ENCODE assay signal across 13 mouse cellular contexts in the genomic region with DNA sequence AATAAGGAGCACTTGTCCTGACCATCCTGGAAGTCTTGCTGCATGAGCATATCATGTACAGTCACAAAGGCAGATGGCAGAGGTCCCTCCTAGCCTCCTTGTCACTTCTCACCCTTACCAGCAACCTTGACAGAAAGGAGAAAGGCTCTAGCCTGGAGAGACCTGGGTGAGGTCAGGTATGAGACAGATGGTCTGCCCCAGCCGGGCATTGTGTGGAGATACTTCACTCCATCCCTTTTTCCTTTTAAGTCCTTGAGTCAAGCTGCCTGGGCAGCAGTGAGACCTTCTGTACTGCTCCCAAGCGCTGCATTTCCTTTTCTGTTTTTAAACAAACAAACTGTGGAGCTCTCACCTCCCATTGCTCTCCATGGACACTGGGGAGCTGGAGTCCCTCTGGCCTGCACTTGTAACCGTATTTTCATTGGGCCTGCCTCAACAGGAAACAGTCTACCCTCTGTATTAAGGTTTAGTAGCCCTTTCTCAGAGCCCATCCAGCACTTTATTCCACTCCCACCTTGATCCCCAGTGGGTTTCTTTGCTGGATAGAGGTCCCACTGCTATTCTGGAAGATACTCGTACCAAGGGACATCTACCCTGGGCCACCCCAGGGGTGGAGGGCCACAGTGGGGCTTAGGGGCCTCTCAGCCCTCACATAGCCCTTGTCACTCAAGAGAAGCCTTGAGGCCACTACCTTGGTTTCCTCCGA. TPM values are rescaled to one million over a fixed set of nuclear protein-coding genes. Genes with fewer than 3 reads are reported as not detected.
DNase-seq lines count a peak whose midpoint lies in the region; ATAC-seq and TF ChIP-seq lines count a peak whose summit lies in the region.
"Had no signal": no experiment of that assay in that cellular context is flagged by ENCODE, and none has a peak within 500 bp of the region (broad histone marks: within the 10 kb centered on the region; RNA-seq: fewer than 3 reads in every experiment).

No protein-coding gene starts in this region.

- 63% methylated on average over 5 of the region's 5 CpGs for WGBS in heart, embryonic 13.5 days
- WGBS in lung, embryonic 14.5 days, result 53% methylated on average over 5 of the region's 5 CpGs
- WGBS in embryonic facial prominence, embryonic 14.5 days, result 49% methylated on average over 5 of the region's 5 CpGs
- 75% methylated on average over 5 of the region's 5 CpGs for WGBS in liver, embryonic 15.5 days (ENCODE audit: insufficient replicate concordance)

- H3K9ac ChIP-seq in heart, embryonic 13.5 days, result no peak overlapping the region
- no peak overlapping the region for H3K9ac ChIP-seq in lung, embryonic 14.5 days
- H3K9ac ChIP-seq in embryonic facial prominence, embryonic 14.5 days (ENCODE audit: low read depth, low read length), result no peak overlapping the region
- H3K9ac ChIP-seq in liver, embryonic 15.5 days, result no peak overlapping the region
- H3K9ac ChIP-seq: neural tube, embryonic 13.5 days had no signal

- no peak overlapping the region for H3K4me3 ChIP-seq in heart, embryonic 13.5 days
- H3K4me3 ChIP-seq in lung, embryonic 14.5 days (ENCODE audit: low read depth, low read length), result no peak overlapping the region
- no peak overlapping the region for H3K4me3 ChIP-seq in embryonic facial prominence, embryonic 14.5 days (ENCODE audit: low read depth, low read length)
- H3K4me3 ChIP-seq in liver, embryonic 15.5 days (replicated peaks), result no peak overlapping the region
- H3K4me3 ChIP-seq: erythroblast, embryonic 14.5 days; limb, embryonic 15.5 days; neural tube, embryonic 13.5 days had no signal

- H3K27me3 ChIP-seq in heart, embryonic 13.5 days (replicated peaks), result no peaks in the 10 kb centered on the region
- H3K27me3 ChIP-seq in lung, embryonic 14.5 days (ENCODE audit: insufficient read depth, low read length), result no peaks in the 10 kb centered on the region
- no peaks in the 10 kb centered on the region for H3K27me3 ChIP-seq in embryonic facial prominence, embryonic 14.5 days (replicated peaks; ENCODE audit: control insufficient read depth, insufficient read depth, low read length)
- no peaks in the 10 kb centered on the region for H3K27me3 ChIP-seq in liver, embryonic 15.5 days
- H3K27me3 ChIP-seq: limb, embryonic 15.5 days; neural tube, embryonic 13.5 days had no signal

- no peaks in the 10 kb centered on the region for H3K9me3 ChIP-seq in heart, embryonic 13.5 days
- H3K9me3 ChIP-seq in lung, embryonic 14.5 days (ENCODE audit: low read depth, low read length), result no peaks in the 10 kb centered on the region
- H3K9me3 ChIP-seq in embryonic facial prominence, embryonic 14.5 days (ENCODE audit: control insufficient read depth, low read length), result no peaks in the 10 kb centered on the region
- H3K9me3 ChIP-seq in liver, embryonic 15.5 days (replicated peaks), result no peaks in the 10 kb centered on the region
- H3K9me3 ChIP-seq: limb, embryonic 15.5 days; neural tube, embryonic 13.5 days had no signal

- H3K4me2 ChIP-seq in heart, embryonic 13.5 days, result no peak overlapping the region
- H3K4me2 ChIP-seq in lung, embryonic 14.5 days, result no peak overlapping the region
- H3K4me2 ChIP-seq in embryonic facial prominence, embryonic 14.5 days (ENCODE audit: low read depth, low read length), result no peak overlapping the region
- no peak overlapping the region for H3K4me2 ChIP-seq in liver, embryonic 15.5 days
- H3K4me2 ChIP-seq: limb, embryonic 15.5 days; neural tube, embryonic 13.5 days had no signal

- H3K27ac ChIP-seq in heart, embryonic 13.5 days (replicated peaks), result 0 out of 2 replicates have a peak overlapping the region, but pooled peaks have one; percentile 40
- peak overlapping the region; percentile 90 for H3K27ac ChIP-seq in lung, embryonic 14.5 days (ENCODE audit: low read depth)
- peak overlapping the region; percentile 84 for H3K27ac ChIP-seq in embryonic facial prominence, embryonic 14.5 days (replicated peaks; ENCODE audit: low read depth, low read length)
- H3K27ac ChIP-seq in liver, embryonic 15.5 days (replicated peaks), result 0 out of 2 replicates have a peak overlapping the region, but pooled peaks have one; percentile 67
- H3K27ac ChIP-seq: neural tube, embryonic 13.5 days had no signal

- DNase-seq in heart, adult 18-20 months, result no peak
- no peak for DNase-seq in lung, embryonic 14.5 days
- DNase-seq in lung, postnatal 10 days, result no peak
- DNase-seq in embryonic facial prominence, embryonic 14.5 days (ENCODE audit: low spot score), result no peak
- DNase-seq in cerebellum, postnatal 4 days (ENCODE audit: low spot score in 2 of 2), result no peak
- no peak for DNase-seq in spleen, postnatal 4 days (ENCODE audit: low spot score in 2 of 2)

- no peak for ATAC-seq in heart, embryonic 13.5 days (ENCODE audit: extremely low read depth, insufficient number of reproducible peaks, low FRiP score, low TSS enrichment)
- ATAC-seq in lung, embryonic 14.5 days (ENCODE audit: insufficient read depth), result no peak
- no peak for ATAC-seq in embryonic facial prominence, embryonic 14.5 days (ENCODE audit: low read depth)
- no peak for ATAC-seq in liver, embryonic 15.5 days (ENCODE audit: insufficient read depth)
- ATAC-seq: inflammation-experienced regulatory T-cells, adult 6 months had no signal

- TF ChIP-seq CTCF in lung, embryonic 14.5 days (IDR thresholded peaks at IDR 0.05; ENCODE audit: low read depth), result no peak

- peaks cover 21% of the 10 kb centered on the region for H3K4me1 ChIP-seq in heart, embryonic 13.5 days
- H3K4me1 ChIP-seq in lung, embryonic 14.5 days (ENCODE audit: insufficient read depth), result no peaks in the 10 kb centered on the region
- peaks cover 11% of the 10 kb centered on the region for H3K4me1 ChIP-seq in embryonic facial prominence, embryonic 14.5 days (ENCODE audit: control insufficient read depth, insufficient read depth, low read length)
- peaks cover 20% of the 10 kb centered on the region for H3K4me1 ChIP-seq in liver, embryonic 15.5 days (replicated peaks)

- H3K36me3 ChIP-seq in heart, embryonic 13.5 days, result peaks cover 99% of the 10 kb centered on the region
- H3K36me3 ChIP-seq in lung, embryonic 14.5 days (ENCODE audit: insufficient read depth), result peaks cover 98% of the 10 kb centered on the region
- H3K36me3 ChIP-seq in embryonic facial prominence, embryonic 14.5 days (ENCODE audit: control insufficient read depth, insufficient read depth, low read length), result peaks cover 91% of the 10 kb centered on the region
- peaks cover 92% of the 10 kb centered on the region for H3K36me3 ChIP-seq in liver, embryonic 15.5 days (replicated peaks)

RNA-seq across cellular contexts. Expression of a gene that starts 15.4 kb away (rescaled TPM):
- 1.2 and 1.3 TPM in 2 replicates for polyA plus RNA-seq in heart, embryonic 13.5 days (2015; fragmentation: Nextera tagmentation; extraction: Ambion mirVana)
- total RNA-seq in heart, adult 18-20 months (2021), result 1 to 10 TPM; 4.3 to 5.2 TPM
- polyA plus RNA-seq in lung, embryonic 14.5 days (2014; fragmentation: Nextera tagmentation; extraction: Ambion mirVana), result 6.1 and 7.7 TPM in 2 replicates
- polyA plus RNA-seq in embryonic facial prominence, embryonic 14.5 days (2014; fragmentation: Nextera tagmentation; extraction: Ambion mirVana), result 7.3 and 7.8 TPM in 2 replicates
- 0.54 and 0.55 TPM in 2 replicates for polyA plus RNA-seq in liver, embryonic 15.5 days (2015; fragmentation: Nextera tagmentation; extraction: Ambion mirVana)
- total RNA-seq: megakaryocyte-erythroid progenitor cell, adult 5-6 weeks had no signal
- polyA plus RNA-seq: erythroblast, embryonic 14.5 days; inflammation-experienced regulatory T-cells, adult 6 months had no signal

RNA-seq across cellular contexts. Expression of a gene that starts 25.2 kb away (rescaled TPM):
- 29.4 and 31.1 TPM in 2 replicates for polyA plus RNA-seq in heart, embryonic 13.5 days (2015; fragmentation: Nextera tagmentation; extraction: Ambion mirVana)
- 10 to 100 TPM; 14.8 to 18.4 TPM for total RNA-seq in heart, adult 18-20 months (2021)
- polyA plus RNA-seq in lung, embryonic 14.5 days (2014; fragmentation: Nextera tagmentation; extraction: Ambion mirVana), result 32.5 and 34.2 TPM in 2 replicates
- 27.6 and 36.3 TPM in 2 replicates for polyA plus RNA-seq in embryonic facial prominence, embryonic 14.5 days (2014; fragmentation: Nextera tagmentation; extraction: Ambion mirVana)
- polyA plus RNA-seq in liver, embryonic 15.5 days (2015; fragmentation: Nextera tagmentation; extraction: Ambion mirVana), result 11.0 and 12.7 TPM in 2 replicates

Comparison
In these comparisons a context has a peak if more than half of its experiments do, and no peak if none do; other contexts are left out.
1. H3K27ac ChIP-seq: peak in every context shown above with its lines; median percentile 90 in lung, embryonic 14.5 days; 84 in embryonic facial prominence, embryonic 14.5 days; 67 in liver, embryonic 15.5 days; 40 in heart, embryonic 13.5 days.